Mouse (Mus musculus): ENCODE results near the gene Rfx8. TPM values are rescaled to one million over a fixed set of nuclear protein-coding genes. Genes with fewer than 3 reads are reported as not detected.

Gene Rfx8
- polyA plus RNA-seq, 1 experiment from 2014 or later = 0.13 TPM

DNA sequence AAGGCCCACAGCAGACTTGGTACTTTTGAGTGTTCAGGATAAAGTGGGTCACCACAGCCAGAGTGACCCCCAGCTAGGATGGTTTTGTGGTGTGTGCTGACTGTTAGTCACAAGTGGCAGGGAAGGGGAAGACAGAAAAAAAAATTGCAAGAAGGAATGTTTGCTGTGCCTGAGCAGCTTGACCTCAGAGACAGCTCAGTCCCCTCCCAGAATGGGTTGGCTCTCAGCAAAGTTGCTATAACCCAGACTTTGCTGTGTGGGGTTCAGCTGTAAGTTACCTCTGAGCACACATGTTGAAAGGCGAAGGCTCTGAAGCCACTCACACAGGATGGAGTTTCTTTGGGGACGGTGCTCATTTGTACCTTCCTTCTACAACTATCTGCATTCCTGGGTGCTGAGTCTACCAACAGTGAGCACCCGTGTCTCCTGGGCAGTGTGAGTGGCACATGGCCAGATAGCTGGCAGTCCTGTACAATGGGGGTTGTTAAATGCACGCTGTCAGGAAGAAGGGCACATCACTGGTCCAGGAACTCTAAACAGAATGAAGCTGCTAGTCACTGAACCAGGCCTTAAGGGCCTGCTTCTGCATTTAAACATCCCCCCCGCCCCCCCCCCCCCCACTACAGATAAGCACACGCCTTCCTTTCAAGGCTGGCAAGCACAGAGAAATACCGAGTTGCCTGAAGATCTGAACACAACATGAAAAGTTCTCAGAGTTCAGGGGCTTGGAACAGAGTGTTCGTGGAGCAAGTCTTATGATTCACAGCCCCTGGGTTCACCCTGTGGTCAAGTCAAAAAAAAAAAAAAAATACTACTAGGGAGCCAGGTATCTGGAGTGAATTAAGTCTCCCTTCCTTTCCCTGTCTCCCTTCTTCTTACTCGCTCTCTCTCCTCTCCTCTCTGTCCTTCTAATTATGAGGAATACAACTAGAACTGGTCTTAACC, 38.7 kb upstream of the Rfx8 start:
- WGBS = 64% methylated on average over 9 of the region's 9 CpGs
- no peaks in the 10 kb centered on the region for H3K36me3 ChIP-seq (ENCODE audit: control insufficient read depth, insufficient read depth, low read length)
- ATAC-seq (ENCODE audit: low FRiP score, low TSS enrichment) (no peak), DNase-seq (no peak)
- no peak overlapping the region for H3K4me3 ChIP-seq (replicated peaks; ENCODE audit: low read depth, low read length)
- H3K4me2 ChIP-seq (ENCODE audit: low read length) = no peak overlapping the region
- no peaks in the 10 kb centered on the region for H3K9me3 ChIP-seq (ENCODE audit: control insufficient read depth, low read length)
- no peaks in the 10 kb centered on the region for H3K27me3 ChIP-seq (ENCODE audit: control insufficient read depth, insufficient read depth, low read length)
- peaks cover 6% of the 10 kb centered on the region; the same call in 1 of the 2 replicates for H3K4me1 ChIP-seq (ENCODE audit: control insufficient read depth, insufficient read depth, low read length)
- no peak overlapping the region for H3K27ac ChIP-seq (replicated peaks; ENCODE audit: low read depth, low read length)
- no peak overlapping the region for H3K9ac ChIP-seq (replicated peaks; ENCODE audit: low read length)

DNA sequence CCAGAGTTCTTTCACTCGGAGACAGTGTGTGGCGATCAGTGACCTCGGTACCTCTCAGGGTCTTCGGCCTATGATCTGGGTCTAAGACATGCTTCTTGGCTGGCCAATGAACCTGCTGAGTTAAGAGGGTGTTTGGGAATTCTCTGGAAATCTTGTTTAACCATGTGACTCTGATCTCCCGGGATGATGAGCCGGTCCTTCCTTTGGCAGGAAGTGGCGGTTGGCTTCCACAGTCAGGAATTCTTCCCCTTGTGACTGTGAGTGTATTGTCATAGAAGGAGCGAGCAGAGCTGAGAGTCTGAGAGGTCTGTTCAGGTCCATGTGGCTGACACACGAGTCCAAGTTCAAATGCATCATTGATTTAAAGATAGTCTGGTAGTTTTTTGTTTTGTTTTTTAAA, 37.4 kb upstream of the Rfx8 start:
- no peaks in the 10 kb centered on the region for H3K36me3 ChIP-seq (ENCODE audit: control insufficient read depth, insufficient read depth, low read length)
- no peak for DNase-seq
- no peak overlapping the region for H3K4me2 ChIP-seq (ENCODE audit: low read length)
- no peak overlapping the region for H3K4me3 ChIP-seq (replicated peaks; ENCODE audit: low read depth, low read length)
- WGBS = 77% methylated on average over 9 of the region's 9 CpGs
- peaks cover 6% of the 10 kb centered on the region; the same call in 1 of the 2 replicates for H3K4me1 ChIP-seq (ENCODE audit: control insufficient read depth, insufficient read depth, low read length)
- H3K27ac ChIP-seq (replicated peaks; ENCODE audit: low read depth, low read length) = no peak overlapping the region
- no peaks in the 10 kb centered on the region for H3K9me3 ChIP-seq (ENCODE audit: control insufficient read depth, low read length)
- no peak for ATAC-seq (ENCODE audit: low FRiP score, low TSS enrichment)
- H3K9ac ChIP-seq (replicated peaks; ENCODE audit: low read length) = no peak overlapping the region
- H3K27me3 ChIP-seq (ENCODE audit: control insufficient read depth, insufficient read depth, low read length) = no peaks in the 10 kb centered on the region

DNA sequence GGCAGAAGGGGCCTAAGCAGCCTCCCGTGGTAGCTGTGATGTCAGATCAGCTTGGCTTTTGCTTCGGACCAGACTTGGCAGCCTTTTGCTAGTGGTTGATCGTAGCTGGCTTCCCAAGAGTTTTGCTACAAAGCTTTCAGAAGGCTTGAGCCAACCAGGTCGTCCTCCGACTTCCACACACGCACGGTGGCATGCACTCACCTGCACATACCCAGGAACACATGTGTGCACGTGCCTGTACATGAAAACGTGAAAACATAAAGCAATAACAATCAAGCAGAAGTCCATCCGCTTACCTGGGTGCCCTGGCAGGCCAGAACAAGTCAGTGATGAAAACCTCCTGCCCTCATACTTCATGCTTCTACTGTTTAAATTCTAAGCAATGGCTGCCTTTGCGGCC, 36.2 kb upstream of the Rfx8 start:
- Histone ChIP-seq H3K4me3 (replicated peaks; ENCODE audit: low read depth, low read length) (no peak overlapping the region), H3K4me1 (ENCODE audit: control insufficient read depth, insufficient read depth, low read length) (peaks cover 6% of the 10 kb centered on the region; the same call in 1 of the 2 replicates), H3K27me3 (ENCODE audit: control insufficient read depth, insufficient read depth, low read length) (no peaks in the 10 kb centered on the region), H3K9me3 (ENCODE audit: control insufficient read depth, low read length) (no peaks in the 10 kb centered on the region), H3K36me3 (ENCODE audit: control insufficient read depth, insufficient read depth, low read length) (no peaks in the 10 kb centered on the region), H3K27ac (replicated peaks; ENCODE audit: low read depth, low read length) (no peak overlapping the region), H3K9ac (replicated peaks; ENCODE audit: low read length) (no peak overlapping the region), H3K4me2 (ENCODE audit: low read length) (no peak overlapping the region)
- 87% methylated on average over 11 of the region's 11 CpGs for WGBS
- ATAC-seq (ENCODE audit: low FRiP score, low TSS enrichment) (no peak), DNase-seq (no peak)

DNA sequence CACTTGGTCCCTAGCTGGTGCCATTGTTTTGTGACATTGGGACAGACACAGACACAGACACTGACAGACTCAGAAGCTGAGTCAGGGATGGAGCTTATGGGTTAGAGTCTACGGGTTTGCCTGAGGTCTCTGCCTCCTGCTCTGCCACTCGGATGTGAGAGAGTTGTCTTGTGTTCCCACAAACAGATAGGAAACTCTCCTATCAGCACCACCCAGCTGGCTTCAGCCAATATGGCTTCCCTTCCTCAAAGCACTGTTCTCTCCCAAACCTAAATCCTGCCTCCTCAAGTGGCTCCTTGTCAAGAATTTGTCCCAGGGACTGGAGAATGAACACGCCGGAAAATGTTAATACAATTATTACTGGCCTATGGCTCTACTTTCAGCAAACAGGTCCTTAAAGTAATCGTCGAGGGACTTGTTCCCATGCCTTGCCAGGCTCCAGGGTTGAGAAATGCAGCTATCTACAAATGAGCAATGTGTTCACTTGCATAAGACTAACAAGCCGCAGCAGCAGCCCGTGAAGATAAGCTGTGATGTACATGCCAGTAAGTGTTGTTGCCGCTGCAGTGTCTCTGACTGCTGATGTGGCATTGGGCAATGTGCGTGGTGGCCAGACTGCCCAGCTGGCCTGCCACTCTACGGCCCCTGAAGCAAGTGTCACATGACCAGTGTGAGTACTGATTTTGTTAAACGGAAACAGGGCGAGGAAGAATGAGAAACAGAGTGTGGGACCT, 33.6 kb upstream of the Rfx8 start:
- H3K9ac ChIP-seq (replicated peaks; ENCODE audit: low read length) = no peak overlapping the region
- H3K9me3 ChIP-seq (ENCODE audit: control insufficient read depth, low read length) = no peaks in the 10 kb centered on the region
- 80% methylated on average over 13 of the region's 13 CpGs for WGBS
- H3K27me3 ChIP-seq (ENCODE audit: control insufficient read depth, insufficient read depth, low read length) = no peaks in the 10 kb centered on the region
- no peaks in the 10 kb centered on the region for H3K36me3 ChIP-seq (ENCODE audit: control insufficient read depth, insufficient read depth, low read length)
- H3K4me3 ChIP-seq (replicated peaks; ENCODE audit: low read depth, low read length) = no peak overlapping the region
- H3K4me1 ChIP-seq (ENCODE audit: control insufficient read depth, insufficient read depth, low read length) = 0 out of 2 replicates have a peak, but pooled peaks cover 5% of the 10 kb centered on the region
- no peak overlapping the region for H3K4me2 ChIP-seq (ENCODE audit: low read length)
- ATAC-seq (ENCODE audit: low FRiP score, low TSS enrichment) = no peak
- H3K27ac ChIP-seq (replicated peaks; ENCODE audit: low read depth, low read length) = no peak overlapping the region
- DNase-seq = no peak

DNA sequence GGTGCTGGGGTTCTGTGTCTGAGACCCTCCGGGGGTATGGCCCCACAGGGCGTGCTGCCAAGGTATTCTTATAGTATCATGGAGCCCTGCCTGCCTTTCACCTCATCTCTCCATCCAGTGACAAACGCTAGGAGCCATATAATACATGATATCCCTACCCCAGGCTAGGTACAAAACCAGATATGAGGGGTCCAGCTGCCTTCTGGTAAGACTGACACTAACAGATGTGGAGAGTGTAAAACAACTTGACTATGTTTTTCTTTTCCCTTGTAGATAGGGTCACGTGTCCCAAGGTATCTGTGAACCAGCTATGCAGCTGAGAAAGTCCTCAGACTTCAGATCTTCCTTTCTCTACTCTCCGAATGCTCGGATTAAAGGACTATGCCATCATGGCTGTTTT, 30.7 kb upstream of the Rfx8 start:
- no peaks in the 10 kb centered on the region for H3K36me3 ChIP-seq (ENCODE audit: control insufficient read depth, insufficient read depth, low read length)
- no peak overlapping the region for H3K27ac ChIP-seq (replicated peaks; ENCODE audit: low read depth, low read length)
- no peaks in the 10 kb centered on the region for H3K9me3 ChIP-seq (ENCODE audit: control insufficient read depth, low read length)
- H3K4me2 ChIP-seq (ENCODE audit: low read length) = no peak overlapping the region
- 0 out of 2 replicates have a peak, but pooled peaks cover 5% of the 10 kb centered on the region for H3K4me1 ChIP-seq (ENCODE audit: control insufficient read depth, insufficient read depth, low read length)
- no peak overlapping the region for H3K9ac ChIP-seq (replicated peaks; ENCODE audit: low read length)
- ATAC-seq (ENCODE audit: low FRiP score, low TSS enrichment) (no peak), DNase-seq (no peak)
- H3K4me3 ChIP-seq (replicated peaks; ENCODE audit: low read depth, low read length) = no peak overlapping the region
- no peaks in the 10 kb centered on the region for H3K27me3 ChIP-seq (ENCODE audit: control insufficient read depth, insufficient read depth, low read length)
- 90% methylated on average over 6 of the region's 6 CpGs for WGBS

DNA sequence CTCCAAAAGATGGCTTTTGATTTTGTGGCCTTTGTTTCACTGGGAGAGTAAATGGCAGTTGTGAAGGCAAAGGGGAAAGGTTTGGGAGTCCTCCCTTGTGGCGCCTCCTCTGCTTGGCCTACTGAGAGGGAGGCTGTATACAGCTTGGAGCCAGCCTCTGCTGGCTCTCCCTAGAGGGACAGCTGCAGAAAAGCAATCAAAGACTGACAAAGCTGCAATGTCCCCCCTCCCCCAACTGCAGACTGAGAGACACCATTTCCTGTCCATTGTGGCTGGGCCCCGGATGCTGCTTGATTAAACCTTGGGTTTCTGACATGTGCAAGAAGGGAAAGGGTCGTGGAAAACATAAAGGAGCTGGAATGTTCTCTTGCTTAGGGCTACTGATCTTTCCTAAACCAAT, 28.9 kb upstream of the Rfx8 start:
- H3K4me1 ChIP-seq (ENCODE audit: control insufficient read depth, insufficient read depth, low read length) = 0 out of 2 replicates have a peak, but pooled peaks cover 5% of the 10 kb centered on the region
- WGBS = 16% methylated on average over 3 of the region's 3 CpGs
- ATAC-seq (ENCODE audit: low FRiP score, low TSS enrichment) = no peak; the same call in 1 of the 2 replicates

DNA sequence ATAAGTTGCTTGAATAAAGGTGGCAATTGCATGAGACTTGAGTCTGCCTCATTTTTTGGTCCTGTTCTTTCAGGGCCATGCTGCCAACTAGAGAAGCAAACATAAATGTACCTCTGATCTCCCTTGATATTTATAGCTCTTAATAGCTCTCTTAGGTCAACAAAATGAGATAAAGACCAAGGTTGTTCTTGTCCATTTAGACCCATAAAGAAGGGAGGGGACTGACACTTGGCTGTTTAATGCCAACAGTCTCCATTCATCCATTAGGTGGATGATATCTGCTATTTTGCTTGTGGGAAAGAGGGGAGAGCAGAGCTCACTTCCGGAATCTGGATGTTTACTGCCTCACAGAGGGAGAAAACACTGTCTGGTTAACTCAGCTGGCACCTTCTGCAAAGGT, 28.4 kb upstream of the Rfx8 start:
- Histone ChIP-seq H3K4me2 (ENCODE audit: low read length) (no peak overlapping the region), H3K9ac (replicated peaks; ENCODE audit: low read length) (no peak overlapping the region), H3K27me3 (ENCODE audit: control insufficient read depth, insufficient read depth, low read length) (no peaks in the 10 kb centered on the region), H3K4me1 (ENCODE audit: control insufficient read depth, insufficient read depth, low read length) (0 out of 2 replicates have a peak, but pooled peaks cover 5% of the 10 kb centered on the region), H3K4me3 (replicated peaks; ENCODE audit: low read depth, low read length) (no peak overlapping the region), H3K9me3 (ENCODE audit: control insufficient read depth, low read length) (no peaks in the 10 kb centered on the region), H3K36me3 (ENCODE audit: control insufficient read depth, insufficient read depth, low read length) (no peaks in the 10 kb centered on the region), H3K27ac (replicated peaks; ENCODE audit: low read depth, low read length) (no peak overlapping the region)
- ATAC-seq (ENCODE audit: low FRiP score, low TSS enrichment) = no peak
- no peak for DNase-seq
- 64% methylated on average over 1 of the region's 1 CpGs for WGBS

More for the DNA sequence above, 28.9 kb upstream of the Rfx8 start:
- Histone ChIP-seq H3K4me2 (ENCODE audit: low read length) (no peak overlapping the region), H3K27me3 (ENCODE audit: control insufficient read depth, insufficient read depth, low read length) (no peaks in the 10 kb centered on the region), H3K9me3 (ENCODE audit: control insufficient read depth, low read length) (no peaks in the 10 kb centered on the region), H3K4me3 (replicated peaks; ENCODE audit: low read depth, low read length) (no peak overlapping the region), H3K27ac (replicated peaks; ENCODE audit: low read depth, low read length) (no peak overlapping the region), H3K9ac (replicated peaks; ENCODE audit: low read length) (no peak overlapping the region), H3K36me3 (ENCODE audit: control insufficient read depth, insufficient read depth, low read length) (no peaks in the 10 kb centered on the region)
- peak; percentile 52 for DNase-seq

DNA sequence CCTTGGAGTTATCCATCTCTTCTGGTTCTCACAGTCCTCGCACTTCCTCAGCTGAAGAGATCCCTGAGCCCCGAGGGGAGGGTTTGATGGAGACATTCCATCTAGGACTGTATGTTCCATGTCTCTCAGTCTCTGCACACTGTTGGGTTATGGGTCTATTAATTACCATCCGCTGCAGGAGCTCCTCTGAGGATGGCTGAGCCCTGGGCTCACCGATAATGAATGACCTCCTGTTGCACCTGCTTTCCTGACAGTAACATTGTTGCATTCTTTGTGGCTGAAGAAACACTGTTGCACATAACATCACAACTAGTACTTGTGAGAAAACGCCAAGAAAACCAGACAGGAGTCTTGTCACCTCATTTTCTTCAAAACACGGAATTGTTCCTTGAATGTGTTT, 27.9 kb upstream of the Rfx8 start:
- H3K36me3 ChIP-seq (ENCODE audit: control insufficient read depth, insufficient read depth, low read length) = no peaks in the 10 kb centered on the region
- no peak overlapping the region for H3K27ac ChIP-seq (replicated peaks; ENCODE audit: low read depth, low read length)
- no peaks in the 10 kb centered on the region for H3K9me3 ChIP-seq (ENCODE audit: control insufficient read depth, low read length)
- H3K9ac ChIP-seq (replicated peaks; ENCODE audit: low read length) = no peak overlapping the region
- no peak for DNase-seq
- no peaks in the 10 kb centered on the region for H3K27me3 ChIP-seq (ENCODE audit: control insufficient read depth, insufficient read depth, low read length)
- 89% methylated on average over 6 of the region's 6 CpGs for WGBS
- no peak for ATAC-seq (ENCODE audit: low FRiP score, low TSS enrichment)
- H3K4me3 ChIP-seq (replicated peaks; ENCODE audit: low read depth, low read length) = no peak overlapping the region
- H3K4me1 ChIP-seq (ENCODE audit: control insufficient read depth, insufficient read depth, low read length) = 0 out of 2 replicates have a peak, but pooled peaks cover 5% of the 10 kb centered on the region
- H3K4me2 ChIP-seq (ENCODE audit: low read length) = no peak overlapping the region

All from midbrain, embryonic 14.5 days (tissue).